Mouse (Mus musculus) left cerebral cortex, adult 2 months (tissue): Measurements from ENCODE around the gene Tial1. TPM values are rescaled to one million over a fixed set of nuclear protein-coding genes. Genes with fewer than 3 reads are reported as not detected.

Source experiments
- DNase-seq, 2 experiments: peaks; one replicate each; pipeline ENCODE4 v3.0.0; 2021 to 2022; ENCODE audit warnings: low spot score in 2 of 2, mixed read lengths in 1 of 2; ENCODE audit errors: extremely low spot score in 1 of 2
- H3K27ac ChIP-seq: fragments of 200-600 bp; 2 replicates; pipeline ENCODE4 v1.8.1; 2022
- H3K4me3 ChIP-seq: fragments of 200-600 bp; 2 replicates; pipeline ENCODE4 v1.8.1; 2022
- CTCF ChIP-seq: fragments of 200-600 bp; IDR thresholded peaks from 2 replicates; pipeline ENCODE4 v1.8.1; 2022; ENCODE audit warnings: antibody characterized with exemption, mild to moderate bottlenecking, moderate library complexity
- intact Hi-C: fragments of 180-260 bp; cut with DNase I; formaldehyde crosslinking; loops from one replicate; pipeline ENCODE4 v1.15.1; 2025
- long read RNA-seq, 2 experiments: library from polyadenylated mRNA; stranded (forward); transcript quantifications; one replicate each; pipeline ENCODE4 v2.0.0; 2021; ENCODE audit warnings: borderline mapping rate in 2 of 2
- total RNA-seq, 2 experiments: library from RNA; stranded (reverse); gene quantifications; 2 replicates each; pipeline ENCODE4 v1.2.3; 2021

Tial1 gene
- total RNA-seq = 100 to 1,000 TPM; 106 to 109 TPM
- long read RNA-seq, experiment 1, full-length matches to known transcripts = 10 of 19 reads
- long read RNA-seq, experiment 1, partial matches to known transcripts = 3 of 19 reads
- long read RNA-seq, experiment 1, other reads (novel, unspliced or antisense) = 6 of 19 reads
- long read RNA-seq, experiment 2, full-length matches to known transcripts = 12 of 29 reads
- long read RNA-seq, experiment 2, partial matches to known transcripts = 7 of 29 reads
- long read RNA-seq, experiment 2, other reads (novel, unspliced or antisense) = 10 of 29 reads

- peak within 1 kb of the TSS; percentile 96 for H3K27ac ChIP-seq
- TF ChIP-seq CTCF = no peak
- peak; percentile 97 to 99 for DNase-seq
- intact Hi-C loops = loop anchor here (1.0 to 2.0 kb wide), 2 partner anchors 215 to 229 kb away; partner anchors contain the start of gene Tgfb1i1
- peak within 1 kb of the TSS; percentile 84 for H3K4me3 ChIP-seq
Observed at GRCm38 (mm10) chr7:128461285-128462215, at the start of gene Tial1. Tial1 (minus strand) TSS chr7:128461717.

- intact Hi-C loops = no loop called here
- DNase-seq = peak; percentile 33 to 59
- Histone ChIP-seq H3K4me3 (no peak overlapping the region), H3K27ac (no peak overlapping the region)
- TF ChIP-seq CTCF = no peak
Observed at GRCm38 (mm10) chr7:128504091-128504490, 42.6 kb upstream of the Tial1 start.

- H3K4me3 ChIP-seq = no peak overlapping the region
- TF ChIP-seq CTCF = no peak
- no peak for DNase-seq
- H3K27ac ChIP-seq = no peak overlapping the region
- intact Hi-C loops = no loop called here
Observed at GRCm38 (mm10) chr7:128499801-128500200, 38.3 kb upstream of the Tial1 start.

GRCm38 (mm10) chr7:128494546-128494945, 33.0 kb upstream of the Tial1 start:
- Histone ChIP-seq H3K4me3 (no peak overlapping the region), H3K27ac (no peak overlapping the region)
- intact Hi-C loops = no loop called here
- DNase-seq = no peak
- TF ChIP-seq CTCF = no peak

GRCm38 (mm10) chr7:128488986-128489385, 27.5 kb upstream of the Tial1 start:
- DNase-seq = no peak
- H3K4me3 ChIP-seq = no peak overlapping the region
- no peak overlapping the region for H3K27ac ChIP-seq
- TF ChIP-seq CTCF = no peak
- intact Hi-C loops = no loop called here

- H3K27ac ChIP-seq = no peak overlapping the region
Observed at GRCm38 (mm10) chr7:128474322-128474721, 12.8 kb upstream of the Tial1 start.

GRCm38 (mm10) chr7:128462406-128462805, 889 bp upstream of the Tial1 start:
- no peak overlapping the region for H3K4me3 ChIP-seq

More at GRCm38 (mm10) chr7:128474322-128474721, 12.8 kb upstream of the Tial1 start:
- peak overlapping the region; percentile 34 for H3K4me3 ChIP-seq
- intact Hi-C loops = loop anchor here (1.0 to 5.0 kb wide), 3 partner anchors 89 to 233 kb away; no protein-coding TSS in a partner anchor
- DNase-seq = peak; percentile 65 to 66
- TF ChIP-seq CTCF = peak; percentile 72

GRCm38 (mm10) chr7:128460865-128461228, 670 bp downstream of the Tial1 start:
- DNase-seq = no peak
- peak overlapping the region; percentile 84 for H3K4me3 ChIP-seq
- TF ChIP-seq CTCF = no peak
- H3K27ac ChIP-seq = peak overlapping the region; percentile 96
- intact Hi-C loops = loop anchor here (1.0 to 2.0 kb wide), 2 partner anchors 214 to 229 kb away; partner anchors contain the start of gene Tgfb1i1

More at GRCm38 (mm10) chr7:128462406-128462805, 889 bp upstream of the Tial1 start:
- no peak for DNase-seq
- H3K27ac ChIP-seq = no peak overlapping the region
- TF ChIP-seq CTCF = no peak; the same call in 1 of the 2 replicates
- intact Hi-C loops = no loop called here

GRCm38 (mm10) chr7:128460131-128460864, 1.2 kb downstream of the Tial1 start:
- peak overlapping the region; percentile 96 for H3K27ac ChIP-seq
- DNase-seq = peak; percentile 24 to 27
- H3K4me3 ChIP-seq = peak overlapping the region; percentile 84
- no peak for TF ChIP-seq CTCF
- intact Hi-C loops = loop anchor here (2.0 kb wide), 1 partner anchor 213 kb away; the partner anchor contains the start of gene Tgfb1i1

- DNase-seq = no peak
- Histone ChIP-seq H3K27ac (no peak overlapping the region), H3K4me3 (peak overlapping the region; percentile 84)
- intact Hi-C loops = loop anchor here (2.0 kb wide), 1 partner anchor 213 kb away; the partner anchor contains the start of gene Tgfb1i1
- no peak for TF ChIP-seq CTCF
Observed at GRCm38 (mm10) chr7:128459791-128460130, 1.8 kb downstream of the Tial1 start.

- DNase-seq = no peak
- intact Hi-C loops = no loop called here
- H3K27ac ChIP-seq = no peak overlapping the region
- TF ChIP-seq CTCF = no peak
- no peak overlapping the region for H3K4me3 ChIP-seq
Observed at GRCm38 (mm10) chr7:128458011-128458410, 3.5 kb downstream of the Tial1 start.
